Mouse (Mus musculus) heart, embryonic 13.5 days (tissue): ENCODE results near the gene Smad3. TPM values are rescaled to one million over a fixed set of nuclear protein-coding genes. Genes with fewer than 3 reads are reported as not detected.

Experiments used
- ATAC-seq: fragments of 200-750 bp; cut with Nextera tagmentation; 2 replicates; pipeline ENCODE4 v1.8.0; 2017; ENCODE audit warnings: moderate TSS enrichment; ENCODE audit not compliant: insufficient number of reproducible peaks, low FRiP score, low TSS enrichment; ENCODE audit errors: extremely low read depth
- H3K27ac ChIP-seq: fragments of 300-500 bp; sonication (generic); replicated peaks from 2 replicates; pipeline ENCODE4 v1.5.1; 2015; ENCODE audit warnings: moderate library complexity, mild to moderate bottlenecking, inconsistent platforms
- H3K27me3 ChIP-seq: fragments of 300-500 bp; sonication (generic); replicated peaks from 2 replicates; pipeline ENCODE4 v1.6.1; 2015; ENCODE audit warnings: mild to moderate bottlenecking, inconsistent platforms
- H3K36me3 ChIP-seq: fragments of 300-500 bp; sonication (generic); 2 replicates; pipeline ENCODE4 v1.6.1; 2015; ENCODE audit warnings: mild to moderate bottlenecking, inconsistent platforms
- H3K4me1 ChIP-seq: fragments of 300-500 bp; sonication (generic); 2 replicates; pipeline ENCODE4 v1.6.1; 2015; ENCODE audit warnings: inconsistent platforms
- H3K4me2 ChIP-seq: fragments of 300-500 bp; sonication (generic); 2 replicates; pipeline ENCODE4 v1.6.1; 2015; ENCODE audit warnings: inconsistent platforms, mild to moderate bottlenecking, moderate library complexity
- H3K4me3 ChIP-seq: fragments of 300-500 bp; sonication (generic); 2 replicates; pipeline ENCODE4 v1.5.1; 2015; ENCODE audit warnings: moderate library complexity, mild to moderate bottlenecking, inconsistent platforms
- H3K9ac ChIP-seq: fragments of 300-500 bp; sonication (generic); 2 replicates; pipeline ENCODE4 v1.6.1; 2015; ENCODE audit warnings: inconsistent platforms, mild to moderate bottlenecking, moderate library complexity
- H3K9me3 ChIP-seq: fragments of 300-500 bp; sonication (generic); 2 replicates; pipeline ENCODE4 v1.6.1; 2016; ENCODE audit warnings: inconsistent platforms
- WGBS: fragments of 180-500 bp; shearing (Covaris S2); methylation state at CpG from one replicate; pipeline ENCODE4 v1.1.7; 2015; ENCODE audit warnings: mixed read lengths; 5-methylcytosine and 5-hydroxymethylcytosine counted together
- polyA plus RNA-seq: library from polyadenylated mRNA; unstranded; fragments of >200 nt; fragmentation: Nextera tagmentation; extraction: Ambion mirVana; gene quantifications from 2 replicates; pipeline ENCODE4 v1.2.1, GENCODE M21; 2015

The Smad3 gene
- polyA plus RNA-seq, 1 experiment from 2014 or later, result 11.3 TPM

DNA sequence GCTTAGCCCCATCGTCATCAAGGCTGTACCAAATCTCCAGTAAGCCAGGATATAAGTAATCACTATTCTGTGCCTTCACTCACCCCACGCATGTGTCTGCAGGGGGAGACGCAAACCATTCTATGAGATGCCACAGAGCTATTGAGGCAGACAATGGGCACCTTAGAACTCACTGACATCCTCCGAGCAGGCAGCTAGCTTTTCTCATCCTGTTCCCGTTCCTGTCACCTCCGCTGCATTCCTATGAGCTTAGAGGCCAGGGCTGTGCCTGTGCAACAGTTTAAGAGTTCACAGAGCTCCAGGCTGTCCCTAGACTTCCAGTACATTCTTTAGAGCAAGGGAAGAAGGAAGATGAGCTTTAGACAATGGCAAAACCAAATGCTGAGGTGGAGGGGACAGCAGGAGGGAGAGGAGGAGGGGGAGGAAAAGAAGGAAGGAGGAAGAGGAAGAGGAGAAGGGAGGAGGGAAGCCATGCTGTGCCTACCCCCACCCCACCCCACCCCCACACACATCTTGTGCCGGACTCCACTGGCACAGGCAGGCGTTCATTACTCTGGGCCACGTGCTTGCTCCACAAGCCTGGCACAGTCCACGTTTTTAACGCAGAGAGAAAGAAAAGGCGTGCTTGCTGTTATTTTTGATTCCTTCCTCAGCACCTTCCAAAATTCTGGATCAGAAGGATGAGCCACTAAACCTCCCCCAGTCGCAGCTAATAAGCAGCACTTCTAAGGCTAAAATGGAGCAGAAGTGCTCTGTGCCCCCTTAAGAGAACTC, 14.7 kb downstream of the Smad3 start:
- Histone ChIP-seq H3K4me1 (peaks cover 98% of the 10 kb centered on the region), H3K4me2 (peak overlapping the region; percentile 51), H3K9ac (peak overlapping the region; percentile 64), H3K4me3 (no peak overlapping the region), H3K27ac (peak overlapping the region; percentile 71), H3K9me3 (no peaks in the 10 kb centered on the region), H3K36me3 (peaks cover 13% of the 10 kb centered on the region), H3K27me3 (no peaks in the 10 kb centered on the region)
- 41% methylated on average over 13 of the region's 13 CpGs for WGBS
- no peak for ATAC-seq

DNA sequence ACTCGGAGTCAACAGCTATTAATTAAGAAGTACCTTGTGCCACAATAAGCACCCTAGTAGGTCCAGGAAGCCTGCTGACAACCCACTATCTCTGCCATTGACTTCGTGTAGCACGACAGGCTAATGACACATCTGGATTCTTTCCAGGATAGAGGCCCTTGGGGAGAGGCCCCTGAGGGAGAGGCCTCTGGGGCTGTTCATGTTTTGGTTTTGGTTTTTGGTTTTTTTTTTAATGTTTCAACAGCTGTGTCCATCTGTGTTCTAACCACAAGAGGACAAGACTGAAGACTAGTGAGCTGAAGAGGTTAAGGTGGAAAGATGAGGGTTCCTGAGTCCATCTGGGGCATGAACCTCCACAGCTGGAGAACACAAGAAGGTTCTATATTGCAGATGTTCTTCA, 15.5 kb downstream of the Smad3 start:
- Histone ChIP-seq H3K36me3 (peaks cover 13% of the 10 kb centered on the region), H3K27me3 (no peaks in the 10 kb centered on the region), H3K9me3 (no peaks in the 10 kb centered on the region), H3K9ac (peak overlapping the region; percentile 64), H3K4me3 (no peak overlapping the region), H3K27ac (peak overlapping the region; percentile 71), H3K4me1 (peaks cover 98% of the 10 kb centered on the region), H3K4me2 (peak overlapping the region; percentile 51)
- ATAC-seq, result no peak
- WGBS, result 9% methylated on average over 3 of the region's 3 CpGs

DNA sequence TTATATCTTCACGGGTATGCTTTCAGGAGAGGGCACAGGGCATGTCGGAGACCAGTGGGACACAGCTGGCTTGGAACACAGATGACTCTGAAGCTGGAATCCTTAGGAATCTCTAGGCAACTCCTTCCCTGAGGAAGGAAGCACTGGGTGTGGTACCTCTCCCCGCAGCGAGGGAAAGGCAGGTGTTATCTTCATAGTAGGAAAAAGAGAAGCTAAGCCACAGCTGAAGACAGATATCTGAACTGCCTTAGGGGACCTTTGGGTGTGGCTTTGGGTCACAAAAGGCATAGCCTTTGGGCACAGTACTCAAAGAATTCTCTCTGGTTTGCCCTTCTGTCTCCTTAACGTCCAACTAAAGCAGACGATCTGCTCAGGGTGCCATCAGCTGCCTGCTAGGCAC, 16.0 kb downstream of the Smad3 start:
- H3K9me3 ChIP-seq, result no peaks in the 10 kb centered on the region
- H3K27me3 ChIP-seq, result no peaks in the 10 kb centered on the region
- H3K27ac ChIP-seq, result peak overlapping the region; percentile 71
- WGBS, result 39% methylated on average over 6 of the region's 6 CpGs
- H3K4me2 ChIP-seq, result peak overlapping the region; percentile 51
- peak overlapping the region; percentile 64 for H3K9ac ChIP-seq
- peaks cover 98% of the 10 kb centered on the region for H3K4me1 ChIP-seq
- H3K4me3 ChIP-seq, result no peak overlapping the region
- ATAC-seq, result no peak
- peaks cover 13% of the 10 kb centered on the region for H3K36me3 ChIP-seq

DNA sequence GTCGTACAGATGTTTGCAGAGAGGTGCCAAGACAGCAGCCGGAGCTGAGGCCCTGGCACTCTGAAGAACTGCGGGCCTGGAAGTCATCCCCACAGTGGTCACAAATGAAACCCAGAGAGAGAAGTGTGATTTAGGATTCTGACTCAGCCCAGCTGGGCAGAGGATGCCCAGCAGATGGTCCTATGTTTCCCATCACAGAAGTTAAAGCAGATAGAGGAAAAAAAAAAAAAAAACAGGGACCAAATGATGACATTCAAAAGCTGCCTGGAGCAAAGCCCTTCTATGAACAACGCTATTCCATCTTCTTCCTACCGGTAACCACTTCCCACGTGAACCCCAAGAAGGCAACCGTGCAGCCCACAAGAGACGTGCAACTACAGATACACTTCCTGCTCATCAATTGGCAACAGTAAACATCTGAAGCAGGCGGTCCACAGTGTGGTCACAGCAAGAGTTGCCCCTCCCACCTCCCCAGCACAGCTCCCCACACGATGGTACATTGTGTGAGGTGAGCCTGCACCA, 17.4 kb downstream of the Smad3 start:
- H3K27ac ChIP-seq, result no peak overlapping the region
- H3K9ac ChIP-seq, result no peak overlapping the region
- ATAC-seq, result no peak
- H3K27me3 ChIP-seq, result no peaks in the 10 kb centered on the region
- no peaks in the 10 kb centered on the region for H3K9me3 ChIP-seq
- H3K4me2 ChIP-seq, result no peak overlapping the region
- 83% methylated on average over 10 of the region's 10 CpGs for WGBS
- H3K36me3 ChIP-seq, result peaks cover 13% of the 10 kb centered on the region
- peaks cover 98% of the 10 kb centered on the region for H3K4me1 ChIP-seq
- H3K4me3 ChIP-seq, result no peak overlapping the region

DNA sequence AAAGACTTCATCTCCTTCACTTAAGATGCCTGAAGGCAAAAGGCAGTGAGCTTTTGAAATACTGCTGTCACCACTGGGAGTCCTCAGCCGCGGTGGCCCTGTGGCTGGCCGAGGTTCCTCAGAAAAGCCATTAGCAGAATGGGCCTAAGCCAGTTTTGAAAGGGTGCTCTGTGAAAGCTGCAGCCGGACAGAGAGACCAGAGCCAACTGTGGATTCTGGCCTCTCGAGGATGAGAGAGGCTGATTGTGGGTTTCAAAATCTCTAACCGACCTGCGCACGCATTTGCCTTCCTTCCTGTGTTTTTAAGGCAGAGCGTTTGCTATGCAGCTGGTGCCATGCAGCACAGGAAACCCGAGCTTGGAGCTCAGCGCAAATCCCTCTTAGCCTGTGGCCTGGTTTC, 19.0 kb downstream of the Smad3 start:
- Histone ChIP-seq H3K36me3 (peaks cover 13% of the 10 kb centered on the region), H3K27me3 (no peaks in the 10 kb centered on the region), H3K27ac (no peak overlapping the region), H3K4me1 (peaks cover 97% of the 10 kb centered on the region), H3K4me3 (no peak overlapping the region), H3K4me2 (no peak overlapping the region), H3K9ac (no peak overlapping the region), H3K9me3 (no peaks in the 10 kb centered on the region)
- no peak for ATAC-seq
- WGBS, result 68% methylated on average over 11 of the region's 11 CpGs

DNA sequence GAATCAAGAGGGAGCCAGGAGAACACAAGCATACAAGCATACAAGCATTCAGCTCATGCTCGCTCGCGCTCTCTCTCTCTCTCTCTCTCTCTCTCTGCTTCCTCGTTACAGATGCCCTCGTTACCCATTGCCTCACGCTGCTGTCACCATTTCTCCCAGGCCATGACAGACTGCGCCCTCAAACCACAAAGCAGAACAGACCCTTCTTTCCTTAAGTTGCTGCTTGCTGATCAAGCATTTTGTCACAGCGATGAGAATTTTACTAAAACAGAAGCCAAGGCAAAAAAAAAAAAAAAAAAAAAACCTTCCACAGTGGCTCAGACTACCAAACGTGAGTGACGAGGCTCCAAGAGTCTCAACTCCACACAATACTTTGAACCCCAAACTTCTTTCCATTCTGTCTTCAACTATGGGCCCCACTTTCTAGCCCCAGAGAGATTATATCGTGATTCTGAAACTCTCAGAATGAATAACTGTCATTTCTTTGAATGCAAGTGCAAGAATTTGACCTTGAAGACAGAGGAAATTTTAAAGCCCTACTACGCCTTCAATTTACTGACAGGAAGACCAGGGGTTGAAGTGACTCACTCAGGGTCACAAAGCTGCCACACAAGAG, 19.6 kb downstream of the Smad3 start:
- H3K4me3 ChIP-seq, result no peak overlapping the region
- no peak for ATAC-seq
- peaks cover 93% of the 10 kb centered on the region for H3K4me1 ChIP-seq
- 0 out of 2 replicates have a peak overlapping the region, but pooled peaks have one; percentile 15 for H3K27ac ChIP-seq
- H3K9ac ChIP-seq, result 0 out of 2 replicates have a peak overlapping the region, but pooled peaks have one; percentile 33
- H3K36me3 ChIP-seq, result peaks cover 13% of the 10 kb centered on the region
- H3K27me3 ChIP-seq, result no peaks in the 10 kb centered on the region
- H3K9me3 ChIP-seq, result no peaks in the 10 kb centered on the region
- WGBS, result 73% methylated on average over 12 of the region's 12 CpGs
- no peak overlapping the region for H3K4me2 ChIP-seq

DNA sequence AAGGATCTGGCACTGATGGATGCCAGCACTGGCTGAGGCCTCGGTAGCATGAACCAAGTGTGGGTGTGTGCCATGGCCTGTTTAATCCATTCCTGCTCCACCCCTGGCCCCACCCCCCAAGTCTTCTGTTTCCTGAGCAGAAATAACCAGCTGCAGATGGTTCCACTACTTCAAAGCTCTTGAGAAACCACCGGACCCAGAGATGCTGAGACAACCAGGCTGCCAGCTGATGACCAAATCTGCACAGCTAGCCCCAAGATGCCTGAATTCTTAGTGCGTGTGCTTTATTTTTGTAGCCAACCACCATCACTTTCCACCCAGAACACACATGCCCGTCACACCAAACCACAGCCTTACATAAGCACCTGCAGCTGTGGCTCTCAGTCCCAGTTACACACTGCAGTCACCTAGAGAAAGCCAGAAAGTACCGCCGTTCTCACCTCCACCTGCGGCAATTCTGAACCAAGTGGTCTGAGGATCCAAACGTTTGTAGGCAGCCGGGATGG, 20.3 kb downstream of the Smad3 start:
- ATAC-seq, result no peak

DNA sequence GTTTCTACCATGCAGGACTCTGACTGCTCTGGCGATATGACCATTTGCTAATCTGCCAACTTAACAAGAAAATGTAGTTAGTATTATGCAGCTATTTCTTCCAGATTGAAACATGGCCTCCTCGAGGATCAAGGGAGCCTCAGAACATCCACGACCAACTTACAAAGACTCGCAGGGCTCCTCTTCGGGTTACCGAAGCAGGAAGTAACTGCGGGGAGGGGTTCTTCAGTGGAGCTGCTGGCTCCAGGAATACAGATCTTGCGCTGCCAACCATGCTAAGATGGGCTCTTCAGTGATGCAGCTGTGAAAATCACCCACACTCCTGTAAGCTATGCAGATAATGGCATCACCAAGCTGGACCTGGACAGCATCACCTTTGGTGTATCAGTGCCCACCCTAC, 23.5 kb downstream of the Smad3 start:
- Histone ChIP-seq H3K9ac (no peak overlapping the region), H3K9me3 (no peaks in the 10 kb centered on the region), H3K27me3 (no peaks in the 10 kb centered on the region), H3K36me3 (peaks cover 4% of the 10 kb centered on the region), H3K4me1 (peaks cover 79% of the 10 kb centered on the region), H3K4me3 (no peak overlapping the region), H3K4me2 (no peak overlapping the region), H3K27ac (no peak overlapping the region)
- 75% methylated on average over 8 of the region's 8 CpGs for WGBS
- no peak for ATAC-seq

More for the DNA sequence above, 20.3 kb downstream of the Smad3 start:
- H3K27me3 ChIP-seq, result no peaks in the 10 kb centered on the region
- H3K4me1 ChIP-seq, result peaks cover 90% of the 10 kb centered on the region
- H3K4me2 ChIP-seq, result no peak overlapping the region
- 0 out of 2 replicates have a peak overlapping the region, but pooled peaks have one; percentile 33 for H3K9ac ChIP-seq
- H3K4me3 ChIP-seq, result no peak overlapping the region
- WGBS, result 75% methylated on average over 9 of the region's 9 CpGs
- H3K36me3 ChIP-seq, result peaks cover 13% of the 10 kb centered on the region
- H3K27ac ChIP-seq, result 0 out of 2 replicates have a peak overlapping the region, but pooled peaks have one; percentile 15
- no peaks in the 10 kb centered on the region for H3K9me3 ChIP-seq

DNA sequence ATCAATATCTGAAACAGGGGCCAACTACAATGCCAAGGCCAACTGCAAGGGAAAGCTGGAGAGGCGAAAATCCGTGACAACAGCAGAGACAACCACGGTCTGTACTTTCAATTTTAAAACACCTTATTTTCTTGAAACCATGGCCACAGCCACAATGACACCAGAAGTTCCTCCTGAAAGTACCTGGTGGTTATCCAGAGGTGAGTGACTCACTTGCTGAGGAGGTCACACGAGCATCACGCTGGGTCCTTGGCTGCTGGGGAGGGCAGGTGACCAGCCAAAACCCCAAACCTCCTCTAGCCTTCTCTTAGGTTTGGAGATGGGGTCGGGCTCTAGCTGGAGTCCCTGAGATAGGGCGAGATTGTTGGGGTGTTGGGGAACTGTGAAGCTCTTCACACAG, 25.1 kb downstream of the Smad3 start:
- no peaks in the 10 kb centered on the region for H3K27me3 ChIP-seq
- WGBS, result 90% methylated on average over 7 of the region's 7 CpGs
- no peak for ATAC-seq
- H3K9ac ChIP-seq, result no peak overlapping the region
- peaks cover 75% of the 10 kb centered on the region for H3K4me1 ChIP-seq
- H3K36me3 ChIP-seq, result no peaks in the 10 kb centered on the region
- no peak overlapping the region for H3K4me3 ChIP-seq
- no peak overlapping the region for H3K4me2 ChIP-seq
- H3K27ac ChIP-seq, result 0 out of 2 replicates have a peak overlapping the region, but pooled peaks have one; percentile 3
- H3K9me3 ChIP-seq, result no peaks in the 10 kb centered on the region

DNA sequence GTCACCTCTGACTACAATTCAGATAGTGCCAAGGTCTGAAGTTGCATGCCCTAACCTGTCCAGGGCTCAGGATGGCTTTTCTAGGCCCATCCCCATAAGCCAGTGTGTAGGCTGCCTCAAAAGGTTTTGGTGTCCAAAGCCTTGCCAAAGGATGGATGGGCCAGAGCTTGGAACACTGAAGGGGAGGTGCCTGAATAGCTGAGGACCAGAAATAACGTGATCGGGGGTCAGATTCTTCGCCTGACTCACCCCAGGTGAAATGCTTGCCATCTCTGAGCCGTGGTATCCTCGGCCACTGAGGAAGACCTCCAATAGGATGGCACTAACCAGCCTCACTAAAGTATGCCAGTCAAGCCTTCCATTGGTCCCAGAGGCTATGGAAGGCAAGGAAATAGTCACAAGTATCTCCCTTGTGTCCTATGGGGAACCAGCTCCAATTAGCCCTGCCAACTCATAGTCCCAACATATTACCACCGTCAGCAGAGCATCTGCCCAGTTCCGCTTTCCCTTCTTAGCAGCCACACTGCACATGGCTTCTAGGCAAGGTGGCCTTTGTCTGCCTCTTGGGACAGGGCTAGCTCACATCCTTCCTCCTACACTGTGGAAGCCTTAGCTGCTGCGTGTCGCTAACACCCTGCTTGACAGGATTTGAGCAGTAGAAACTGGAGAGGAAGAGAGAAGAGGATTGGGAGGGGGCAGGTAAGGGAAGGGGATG, 26.5 kb downstream of the Smad3 start:
- Histone ChIP-seq H3K4me3 (no peak overlapping the region), H3K27ac (no peak overlapping the region), H3K4me1 (peaks cover 75% of the 10 kb centered on the region), H3K36me3 (no peaks in the 10 kb centered on the region), H3K4me2 (no peak overlapping the region), H3K27me3 (no peaks in the 10 kb centered on the region), H3K9me3 (no peaks in the 10 kb centered on the region), H3K9ac (no peak overlapping the region)
- 79% methylated on average over 9 of the region's 9 CpGs for whole genome bisulfite sequencing
- ATAC-seq, result no peak

DNA sequence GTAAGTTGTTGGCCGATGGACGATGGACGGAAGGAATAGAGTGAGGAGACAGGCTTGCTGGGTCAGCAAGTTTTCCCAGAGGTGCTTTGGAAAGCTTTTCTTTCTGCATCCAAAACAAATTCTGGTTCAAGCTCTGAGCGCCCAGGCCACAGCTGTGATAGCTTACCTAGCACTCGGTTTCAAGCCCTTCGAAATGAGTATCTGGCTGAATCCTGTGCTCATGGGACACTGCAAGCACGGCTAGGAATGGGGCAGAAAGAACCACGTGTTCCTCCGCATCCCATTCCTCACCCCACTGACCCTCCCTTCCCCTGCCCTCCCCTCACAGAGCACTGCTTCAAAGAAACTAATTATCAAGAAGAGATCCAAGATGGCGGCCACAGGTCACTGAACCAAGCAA, 28.8 kb downstream of the Smad3 start:
- no peak overlapping the region for H3K4me2 ChIP-seq
- peaks cover 76% of the 10 kb centered on the region for H3K4me1 ChIP-seq
- no peak for ATAC-seq

More for the DNA sequence above, 28.8 kb downstream of the Smad3 start:
- Histone ChIP-seq H3K27ac (no peak overlapping the region), H3K27me3 (no peaks in the 10 kb centered on the region), H3K9me3 (no peaks in the 10 kb centered on the region), H3K4me3 (no peak overlapping the region), H3K9ac (no peak overlapping the region), H3K36me3 (no peaks in the 10 kb centered on the region)
- 83% methylated on average over 10 of the region's 10 CpGs for WGBS
